Mouse (Mus musculus): ENCODE measurements at regions not wholly inside any gene's neighbourhood (a gene's known extent, or its start where the extent isn't known, plus 50 kb on each side); places are given as distances from the start of the nearest gene placed in this dataset.

GRCm38 (mm10) chr1:124674420-124674819 lies 629.1 kb upstream of the Dpp10 start:
- TF ChIP-seq CTCF (IDR thresholded peaks at IDR 0.05; ENCODE audit: control insufficient read depth, insufficient read depth, insufficient replicate concordance, low read depth, low read length) (no peak; the same call in 1 of the 2 replicates), POLR2A (IDR thresholded peaks at IDR 0.05; ENCODE audit: control insufficient read depth, low read depth, low read length) (no peak)

All from testis, adult 2 months (tissue).